Mouse (Mus musculus) heart, adult 2 months (tissue): ENCODE measurements around the gene Adcy2.

Experiments
- CTCF ChIP-seq: fragments of 200-600 bp; IDR thresholded peaks from 2 replicates; pipeline ENCODE4 v1.8.1; 2022; ENCODE audit warnings: antibody characterized with exemption, mild to moderate bottlenecking, moderate library complexity
- POLR2A ChIP-seq: fragments of 200-500 bp; IDR thresholded peaks from 2 replicates; pipeline ENCODE4 v1.6.1; 2011; ENCODE audit warnings: mild to moderate bottlenecking, low read depth, low read length, control low read depth; ENCODE audit not compliant: insufficient read depth

- TF ChIP-seq POLR2A (no peak), CTCF (no peak)
Observed at GRCm38 (mm10) chr13:68597199-68597598, 402.1 kb downstream of the Adcy2 start, which contains the start of gene 1700001L19Rik.
